Mouse (Mus musculus): ENCODE results near the gene Gm26920. TPM values are rescaled to one million over a fixed set of nuclear protein-coding genes. Genes with fewer than 3 reads are reported as not detected.

Gm26920 gene
- polyA plus RNA-seq, 1 experiment from 2014 or later: 3.6 TPM

DNA sequence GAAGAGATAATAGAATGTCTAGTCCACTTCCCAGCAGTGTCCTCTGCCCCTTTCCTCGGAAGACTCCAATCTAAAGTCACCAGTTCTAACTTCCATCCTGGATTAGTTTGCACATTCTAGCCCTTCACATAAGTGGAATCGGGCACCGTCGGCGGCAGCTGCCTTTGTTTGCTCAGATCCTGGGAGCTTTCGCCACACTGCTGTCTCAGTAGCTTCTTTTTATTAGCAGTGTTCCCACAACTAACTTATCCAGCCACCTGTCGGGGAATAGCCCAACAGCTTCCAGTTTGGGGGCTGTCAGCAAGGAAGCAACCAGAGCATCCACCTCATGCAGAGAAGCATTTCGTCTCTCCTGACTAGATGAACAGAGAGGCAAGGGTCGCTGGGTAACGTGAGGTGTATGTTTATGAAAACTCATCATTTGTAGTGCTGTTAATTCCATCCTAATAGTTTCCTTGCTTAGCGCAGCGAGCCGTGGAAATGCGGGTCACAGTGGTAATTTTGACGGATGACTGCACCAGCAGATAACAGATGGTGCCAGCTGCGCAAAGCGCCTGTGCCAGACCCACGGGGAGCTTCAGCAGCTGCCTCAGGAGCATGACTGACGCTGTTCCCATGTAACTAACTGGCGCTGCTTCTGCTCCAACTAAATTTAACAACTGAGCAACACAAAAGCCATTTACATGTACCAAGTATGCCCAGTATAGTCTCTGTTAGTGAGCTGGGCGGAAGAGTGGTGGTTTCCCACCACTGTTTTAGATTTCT, 80.7 kb downstream of the Gm26920 start:
- Histone ChIP-seq H3K27me3 (replicated peaks) (no peaks in the 10 kb centered on the region), H3K4me2 (peak overlapping the region; percentile 20; the same call in 1 of the 2 replicates), H3K4me1 (peaks cover 9% of the 10 kb centered on the region), H3K36me3 (replicated peaks) (no peaks in the 10 kb centered on the region), H3K27ac (peak overlapping the region; percentile 56), H3K9me3 (no peaks in the 10 kb centered on the region), H3K9ac (no peak overlapping the region; the same call in 1 of the 2 replicates), H3K4me3 (no peak overlapping the region)
- peak; percentile 52; the same call in 1 of the 2 replicates for ATAC-seq (replicated peaks)
- 52% methylated on average over 21 of the region's 21 CpGs for WGBS

DNA sequence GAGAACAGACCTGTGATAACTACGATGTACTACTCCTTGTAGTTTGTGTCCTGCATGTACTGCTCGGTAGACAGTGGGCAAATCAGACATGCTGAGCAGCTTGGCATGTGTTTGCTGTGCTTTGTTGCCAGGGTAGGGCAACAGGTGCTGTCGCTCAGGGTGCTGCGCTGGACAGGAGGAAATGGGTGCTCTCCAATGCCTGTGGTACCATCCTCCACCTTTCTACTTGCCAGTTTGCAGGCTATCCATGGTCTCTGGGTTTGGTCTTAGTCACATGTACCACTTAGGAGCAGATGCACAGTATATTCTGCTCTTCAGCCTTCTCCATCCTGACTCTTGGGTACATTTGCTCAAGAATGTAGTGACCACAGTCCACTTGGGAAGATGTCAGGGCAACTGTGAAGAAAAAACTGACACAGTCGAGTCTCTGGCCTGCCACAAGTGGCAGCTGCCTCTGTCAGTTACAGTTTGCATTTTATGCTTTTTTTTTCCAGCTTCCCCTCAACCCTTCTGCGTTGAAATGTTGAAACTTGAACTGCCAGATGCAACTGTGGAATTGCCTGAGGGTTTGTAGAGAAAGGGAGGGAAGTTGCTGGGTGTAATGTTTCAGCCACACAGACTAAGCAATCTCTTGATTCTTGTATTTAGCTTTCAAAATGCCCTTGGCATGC, 82.1 kb downstream of the Gm26920 start:
- Histone ChIP-seq H3K27ac (no peak overlapping the region), H3K36me3 (replicated peaks) (no peaks in the 10 kb centered on the region), H3K4me1 (peaks cover 9% of the 10 kb centered on the region), H3K4me2 (no peak overlapping the region), H3K9ac (no peak overlapping the region), H3K4me3 (no peak overlapping the region), H3K9me3 (no peaks in the 10 kb centered on the region), H3K27me3 (replicated peaks) (no peaks in the 10 kb centered on the region)
- no peak for ATAC-seq (replicated peaks)
- 83% methylated on average over 6 of the region's 6 CpGs for WGBS

DNA sequence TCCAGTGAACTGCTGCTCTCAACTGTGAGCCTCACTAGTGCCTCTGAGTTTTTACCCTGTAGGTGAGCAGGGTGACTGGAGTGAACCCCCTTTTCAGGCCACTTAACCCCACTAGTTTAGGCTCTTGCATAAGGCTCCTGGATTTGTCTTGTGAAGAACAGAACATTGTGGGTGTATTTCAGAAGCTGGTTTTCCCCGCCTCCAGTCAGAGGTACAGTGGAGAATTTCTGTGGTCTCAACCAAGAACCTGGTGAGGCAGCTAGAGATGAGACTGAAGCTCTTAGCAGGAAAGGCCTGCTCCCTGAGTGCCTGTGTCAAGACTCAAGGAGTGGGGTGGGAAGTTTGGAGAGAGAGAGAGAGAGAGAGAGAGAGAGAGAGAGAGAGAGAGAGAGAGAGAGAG, 82.6 kb downstream of the Gm26920 start:
- Histone ChIP-seq H3K36me3 (replicated peaks) (no peaks in the 10 kb centered on the region), H3K27ac (no peak overlapping the region), H3K4me2 (no peak overlapping the region), H3K27me3 (replicated peaks) (no peaks in the 10 kb centered on the region), H3K4me1 (peaks cover 9% of the 10 kb centered on the region), H3K9ac (no peak overlapping the region), H3K4me3 (no peak overlapping the region), H3K9me3 (no peaks in the 10 kb centered on the region)
- ATAC-seq (replicated peaks): no peak
- WGBS: 89% methylated on average over 1 of the region's 1 CpGs

Small RNAs within 50 kb of the gene (microRNA-seq; reads per million reads assigned to microRNA genes)
- gene Gm23368: not detected

Other genes starting within 250 kb of the Gm26920 start
- 15.3 and 16.1 TPM in 2 replicates for gene Zfp940, start 236.7 kb downstream of the Gm26920 start, polyA plus RNA-seq (2015; fragmentation: Nextera tagmentation; extraction: Ambion mirVana)
- gene Zfp420, start 230.4 kb downstream of the Gm26920 start, polyA plus RNA-seq (2015; fragmentation: Nextera tagmentation; extraction: Ambion mirVana): 22.4 and 24.4 TPM in 2 replicates
- gene Zfp27, start 183.8 kb downstream of the Gm26920 start, polyA plus RNA-seq (2015; fragmentation: Nextera tagmentation; extraction: Ambion mirVana): 15.5 and 16.0 TPM in 2 replicates
- gene Zfp383, start 182.2 kb downstream of the Gm26920 start, polyA plus RNA-seq (2015; fragmentation: Nextera tagmentation; extraction: Ambion mirVana): 7.2 and 7.7 TPM in 2 replicates
- 23.4 and 24.2 TPM in 2 replicates for gene Zfp74, start 136.3 kb downstream of the Gm26920 start, polyA plus RNA-seq (2015; fragmentation: Nextera tagmentation; extraction: Ambion mirVana)
- gene Zfp568, start 106.5 kb downstream of the Gm26920 start, polyA plus RNA-seq (2015; fragmentation: Nextera tagmentation; extraction: Ambion mirVana): 6.0 and 7.0 TPM in 2 replicates
- gene Zfp14, start 39.0 kb downstream of the Gm26920 start, polyA plus RNA-seq (2015; fragmentation: Nextera tagmentation; extraction: Ambion mirVana): 12.0 and 13.7 TPM in 2 replicates
- 12.9 and 13.4 TPM in 2 replicates for gene Zfp82, start 17.5 kb downstream of the Gm26920 start, polyA plus RNA-seq (2015; fragmentation: Nextera tagmentation; extraction: Ambion mirVana)
- 18.9 and 19.8 TPM in 2 replicates for gene Zfp566, start 117 bp upstream of the Gm26920 start, polyA plus RNA-seq (2015; fragmentation: Nextera tagmentation; extraction: Ambion mirVana)
- 81.9 and 83.5 TPM in 2 replicates for gene Zfp260, start 4.4 kb upstream of the Gm26920 start, polyA plus RNA-seq (2015; fragmentation: Nextera tagmentation; extraction: Ambion mirVana)
- 23.4 and 24.9 TPM in 2 replicates for gene Zfp382, start 31.5 kb upstream of the Gm26920 start, polyA plus RNA-seq (2015; fragmentation: Nextera tagmentation; extraction: Ambion mirVana)
- gene Zfp146, start 79.3 kb upstream of the Gm26920 start, polyA plus RNA-seq (2015; fragmentation: Nextera tagmentation; extraction: Ambion mirVana): 13.7 and 15.4 TPM in 2 replicates
- gene Cox7a1, start 93.7 kb upstream of the Gm26920 start, polyA plus RNA-seq (2015; fragmentation: Nextera tagmentation; extraction: Ambion mirVana): 6.5 and 6.8 TPM in 2 replicates
- 69.8 and 81.5 TPM in 2 replicates for gene Capns1, start 108.4 kb upstream of the Gm26920 start, polyA plus RNA-seq (2015; fragmentation: Nextera tagmentation; extraction: Ambion mirVana)
- gene Polr2i, start 141.5 kb upstream of the Gm26920 start, polyA plus RNA-seq (2015; fragmentation: Nextera tagmentation; extraction: Ambion mirVana): 175 and 188 TPM in 2 replicates
- 429 and 432 TPM in 2 replicates for gene Tbcb, start 141.9 kb upstream of the Gm26920 start, polyA plus RNA-seq (2015; fragmentation: Nextera tagmentation; extraction: Ambion mirVana)
- not detected in 2 replicates for gene Ovol3, start 145.3 kb upstream of the Gm26920 start, polyA plus RNA-seq (2015; fragmentation: Nextera tagmentation; extraction: Ambion mirVana)
- gene Thap8, start 189.7 kb upstream of the Gm26920 start, polyA plus RNA-seq (2015; fragmentation: Nextera tagmentation; extraction: Ambion mirVana): 1.3 and 1.5 TPM in 2 replicates
- gene Wdr62, start 190.0 kb upstream of the Gm26920 start, polyA plus RNA-seq (2015; fragmentation: Nextera tagmentation; extraction: Ambion mirVana): 3.6 and 3.8 TPM in 2 replicates
- gene Clip3, start 201.3 kb upstream of the Gm26920 start, polyA plus RNA-seq (2015; fragmentation: Nextera tagmentation; extraction: Ambion mirVana): 106 and 110 TPM in 2 replicates
- gene Alkbh6, start 218.3 kb upstream of the Gm26920 start, polyA plus RNA-seq (2015; fragmentation: Nextera tagmentation; extraction: Ambion mirVana): 134 and 135 TPM in 2 replicates
- 16.6 and 17.5 TPM in 2 replicates for gene Syne4, start 224.4 kb upstream of the Gm26920 start, polyA plus RNA-seq (2015; fragmentation: Nextera tagmentation; extraction: Ambion mirVana)
- gene E130208F15Rik, start 231.3 kb upstream of the Gm26920 start, polyA plus RNA-seq (2015; fragmentation: Nextera tagmentation; extraction: Ambion mirVana): 0.23 and 2.0 TPM in 2 replicates
- gene Sdhaf1, start 233.5 kb upstream of the Gm26920 start, polyA plus RNA-seq (2015; fragmentation: Nextera tagmentation; extraction: Ambion mirVana): 16.7 and 17.1 TPM in 2 replicates

All from midbrain, embryonic 15.5 days (tissue).